Mouse (Mus musculus): ENCODE measurements around the gene Fkbp10.

- TF ChIP-seq POLR2A (IDR thresholded peaks at IDR 0.05; ENCODE audit: borderline replicate concordance, insufficient read depth, low read length) (no peak), CTCF (IDR thresholded peaks at IDR 0.05; ENCODE audit: borderline replicate concordance, insufficient read depth, low read depth, low read length) (no peak)
These were observed 39.5 kb upstream of the Fkbp10 start for GRCm38 (mm10) chr11:100376005-100376404.

Measured in cerebellum, adult 2 months (tissue).